Mouse (Mus musculus): Measurements from ENCODE around the gene Eya4. TPM values are rescaled to one million over a fixed set of nuclear protein-coding genes. Genes with fewer than 3 reads are reported as not detected.

Eya4 gene
- polyA plus RNA-seq, 1 experiment from 2014 or later = 3.6 TPM

DNA sequence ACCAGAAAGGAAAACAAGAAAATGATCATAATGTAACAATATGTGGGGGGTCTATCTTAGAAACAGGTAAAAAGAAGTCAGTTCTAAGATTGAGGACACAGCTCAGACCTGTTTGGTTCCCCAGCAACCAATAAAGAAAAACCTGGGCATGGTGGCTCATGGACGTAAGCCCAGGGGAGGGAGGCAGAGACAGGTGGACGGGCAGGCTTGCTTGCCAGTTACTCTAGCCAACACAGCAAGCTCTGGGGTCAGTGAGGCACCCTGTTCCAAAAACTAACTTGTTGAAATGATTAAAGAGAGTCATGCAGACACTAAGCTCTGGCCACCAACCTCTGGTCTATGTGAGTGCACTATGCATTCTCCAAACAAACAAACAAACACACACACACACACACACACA, 139.2 kb downstream of the Eya4 start:
- Histone ChIP-seq H3K27me3 (ENCODE audit: insufficient read depth, poor library complexity, severe bottlenecking) (no peaks in the 10 kb centered on the region), H3K27ac (no peak overlapping the region), H3K36me3 (no peaks in the 10 kb centered on the region), H3K4me1 (replicated peaks) (no peaks in the 10 kb centered on the region), H3K4me3 (no peak overlapping the region), H3K9me3 (no peaks in the 10 kb centered on the region)
- no peak for DNase-seq (ENCODE audit: low spot score)
- 92% methylated on average over 2 of the region's 2 CpGs for WGBS

DNA sequence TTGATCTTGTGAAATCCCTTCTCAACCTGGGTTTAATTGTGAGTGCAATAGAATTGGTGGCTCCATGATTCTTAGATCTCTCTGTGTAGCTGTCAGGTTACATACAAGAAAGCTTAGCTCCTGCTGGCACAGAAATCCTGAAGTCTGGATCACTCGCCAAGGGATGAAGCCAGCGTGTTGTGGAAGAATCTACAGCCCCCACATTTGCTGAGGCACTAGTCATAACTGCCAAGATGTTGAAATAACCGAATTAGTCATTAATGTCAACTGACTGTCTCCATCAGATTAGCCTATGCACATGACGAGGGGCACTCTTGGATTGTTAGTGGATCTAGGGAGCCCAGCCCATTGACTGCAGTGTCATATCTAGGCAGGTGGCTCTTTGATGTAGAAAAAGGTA, 146.7 kb downstream of the Eya4 start:
- no peak overlapping the region for H3K27ac ChIP-seq
- WGBS = 82% methylated on average over 4 of the region's 4 CpGs
- no peak for DNase-seq (ENCODE audit: low spot score)
- no peaks in the 10 kb centered on the region for H3K9me3 ChIP-seq
- H3K27me3 ChIP-seq (ENCODE audit: insufficient read depth, poor library complexity, severe bottlenecking) = no peaks in the 10 kb centered on the region
- no peak overlapping the region for H3K4me3 ChIP-seq
- H3K36me3 ChIP-seq = no peaks in the 10 kb centered on the region
- no peaks in the 10 kb centered on the region for H3K4me1 ChIP-seq (replicated peaks)

DNA sequence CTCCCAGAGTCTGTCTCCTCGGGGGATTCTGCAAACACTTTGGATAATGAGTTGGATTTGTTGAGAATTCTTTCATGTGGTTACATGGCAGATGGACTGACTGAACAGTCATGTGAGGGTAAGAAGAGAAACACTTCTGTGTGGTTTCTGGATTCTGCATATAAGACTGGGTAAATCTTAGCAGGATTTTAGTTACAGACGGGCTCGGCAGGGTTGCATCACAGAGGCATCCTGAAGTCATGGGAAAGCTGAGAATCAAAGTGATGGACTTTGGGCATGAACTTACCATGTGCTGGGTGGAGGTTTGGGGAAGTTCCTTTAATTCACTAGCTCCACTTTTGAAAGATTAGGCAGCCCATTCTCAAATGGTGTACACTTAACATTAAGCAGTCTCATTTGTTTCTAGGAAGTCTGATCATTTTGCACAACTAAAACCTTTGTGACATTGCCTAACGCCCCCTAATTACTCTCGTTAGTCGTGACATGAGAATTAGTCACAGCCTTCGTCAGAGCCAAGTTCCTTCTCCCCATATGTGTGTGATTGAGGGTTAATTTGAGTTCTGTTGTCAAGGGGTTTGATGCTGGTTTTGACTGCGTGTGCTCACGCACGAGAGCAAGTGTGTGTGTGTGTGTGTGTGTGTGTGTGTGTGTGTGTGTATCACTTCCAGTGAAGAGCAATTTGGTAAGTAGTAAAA, 147.3 kb downstream of the Eya4 start:
- WGBS = 77% methylated on average over 10 of the region's 10 CpGs
- H3K27ac ChIP-seq = no peak overlapping the region
- H3K4me1 ChIP-seq (replicated peaks) = no peaks in the 10 kb centered on the region
- H3K27me3 ChIP-seq (ENCODE audit: insufficient read depth, poor library complexity, severe bottlenecking) = no peaks in the 10 kb centered on the region
- no peak overlapping the region for H3K4me3 ChIP-seq
- H3K9me3 ChIP-seq = no peaks in the 10 kb centered on the region
- no peaks in the 10 kb centered on the region for H3K36me3 ChIP-seq
- DNase-seq (ENCODE audit: low spot score) = no peak

DNA sequence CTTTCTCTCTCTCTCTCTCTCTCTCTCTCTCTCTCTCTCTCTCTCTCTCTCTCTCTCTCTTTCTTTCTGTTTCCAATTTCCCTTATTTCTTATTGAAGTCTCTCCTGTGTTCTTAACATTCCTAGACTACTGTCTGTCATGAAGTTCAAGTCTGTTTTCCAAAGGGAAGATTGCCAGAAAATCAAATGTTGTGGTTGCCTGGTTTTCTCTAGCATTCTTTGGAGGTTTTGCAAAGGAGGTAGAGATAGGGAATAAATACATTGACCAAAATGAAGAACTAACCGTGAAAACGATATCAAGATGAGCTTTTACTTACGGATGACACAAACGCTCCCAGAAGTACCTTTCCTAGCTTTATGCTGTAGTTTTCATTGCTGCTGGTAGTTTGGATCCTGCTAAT, 148.0 kb downstream of the Eya4 start:
- no peak overlapping the region for H3K4me3 ChIP-seq
- H3K36me3 ChIP-seq = no peaks in the 10 kb centered on the region
- no peak overlapping the region for H3K27ac ChIP-seq
- no peaks in the 10 kb centered on the region for H3K9me3 ChIP-seq
- H3K27me3 ChIP-seq (ENCODE audit: insufficient read depth, poor library complexity, severe bottlenecking) = no peaks in the 10 kb centered on the region
- 95% methylated on average over 4 of the region's 4 CpGs for WGBS
- no peaks in the 10 kb centered on the region for H3K4me1 ChIP-seq (replicated peaks)
- DNase-seq (ENCODE audit: low spot score) = no peak

DNA sequence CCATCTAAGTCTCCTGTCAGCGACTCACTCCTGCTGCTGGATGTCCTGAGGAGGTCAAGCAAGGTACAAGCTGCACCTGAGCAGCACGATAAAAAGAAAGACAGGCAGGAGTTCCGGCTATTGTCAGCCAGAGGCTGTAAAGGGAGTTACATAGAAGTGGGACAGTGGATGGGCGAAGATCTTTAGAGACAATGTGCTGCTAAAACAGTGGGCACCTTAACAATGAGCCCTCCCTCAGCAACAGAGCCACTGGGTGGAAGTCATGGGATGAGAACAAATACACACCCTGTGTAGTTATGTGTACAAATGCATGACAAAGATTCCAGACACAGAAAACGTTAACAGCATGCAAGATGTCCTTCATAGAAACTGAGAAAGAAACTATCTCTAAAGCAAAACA, 152.3 kb downstream of the Eya4 start:
- Histone ChIP-seq H3K27ac (peak overlapping the region; percentile 12; the same call in 1 of the 2 replicates), H3K9me3 (no peaks in the 10 kb centered on the region), H3K27me3 (ENCODE audit: insufficient read depth, poor library complexity, severe bottlenecking) (no peaks in the 10 kb centered on the region), H3K4me1 (replicated peaks) (peaks cover 16% of the 10 kb centered on the region), H3K36me3 (no peaks in the 10 kb centered on the region), H3K4me3 (no peak overlapping the region)
- WGBS = 72% methylated on average over 5 of the region's 5 CpGs
- DNase-seq (ENCODE audit: low spot score) = no peak

DNA sequence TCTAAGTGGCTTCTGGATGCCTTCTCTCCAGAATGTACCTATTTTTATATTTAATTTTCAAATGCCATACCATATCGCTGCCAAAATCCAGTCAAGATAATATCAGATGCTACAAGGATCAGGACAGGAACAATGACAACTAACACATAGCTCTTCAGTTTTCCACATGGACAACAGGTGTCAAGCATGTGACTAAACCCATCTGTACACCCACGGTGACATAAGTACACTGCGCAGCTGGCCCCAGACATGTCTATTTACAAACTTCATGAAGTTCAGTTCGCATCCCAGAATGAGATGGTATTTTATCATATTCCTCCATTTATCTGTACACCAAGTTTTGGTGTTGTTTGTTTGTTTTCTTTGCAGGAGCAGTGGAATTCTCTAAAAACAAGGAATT, 154.2 kb downstream of the Eya4 start:
- Histone ChIP-seq H3K36me3 (no peaks in the 10 kb centered on the region), H3K27me3 (ENCODE audit: insufficient read depth, poor library complexity, severe bottlenecking) (no peaks in the 10 kb centered on the region), H3K4me1 (replicated peaks) (peaks cover 16% of the 10 kb centered on the region), H3K27ac (no peak overlapping the region), H3K4me3 (no peak overlapping the region), H3K9me3 (no peaks in the 10 kb centered on the region)
- no peak for DNase-seq (ENCODE audit: low spot score)
- 96% methylated on average over 4 of the region's 4 CpGs for WGBS

DNA sequence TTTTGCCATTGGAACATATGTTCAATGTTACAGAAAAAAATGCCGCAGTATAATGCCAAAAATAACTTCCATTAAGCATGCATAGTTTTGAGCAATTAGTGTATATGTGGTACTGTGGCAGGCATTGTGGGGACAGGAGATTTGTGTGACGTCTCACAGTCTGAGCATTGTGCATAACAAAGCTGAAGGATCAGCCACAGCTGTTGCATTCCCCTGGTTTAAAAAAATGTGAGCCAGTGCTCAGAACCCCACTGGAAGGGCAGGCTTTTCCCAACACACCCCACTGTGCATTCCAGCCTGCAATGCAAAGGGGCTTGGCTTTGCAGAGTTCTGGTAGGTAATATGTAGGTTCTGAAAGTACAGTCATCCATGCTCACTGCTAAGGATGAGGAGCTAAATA, 155.2 kb downstream of the Eya4 start:
- H3K9me3 ChIP-seq = no peaks in the 10 kb centered on the region
- peak; percentile 35 for DNase-seq (ENCODE audit: low spot score)
- H3K36me3 ChIP-seq = no peaks in the 10 kb centered on the region
- peaks cover 16% of the 10 kb centered on the region for H3K4me1 ChIP-seq (replicated peaks)
- 44% methylated on average over 2 of the region's 2 CpGs for WGBS
- 0 out of 2 replicates have a peak overlapping the region, but pooled peaks have one; percentile 58 for H3K27ac ChIP-seq
- H3K27me3 ChIP-seq (ENCODE audit: insufficient read depth, poor library complexity, severe bottlenecking) = no peaks in the 10 kb centered on the region
- no peak overlapping the region for H3K4me3 ChIP-seq

DNA sequence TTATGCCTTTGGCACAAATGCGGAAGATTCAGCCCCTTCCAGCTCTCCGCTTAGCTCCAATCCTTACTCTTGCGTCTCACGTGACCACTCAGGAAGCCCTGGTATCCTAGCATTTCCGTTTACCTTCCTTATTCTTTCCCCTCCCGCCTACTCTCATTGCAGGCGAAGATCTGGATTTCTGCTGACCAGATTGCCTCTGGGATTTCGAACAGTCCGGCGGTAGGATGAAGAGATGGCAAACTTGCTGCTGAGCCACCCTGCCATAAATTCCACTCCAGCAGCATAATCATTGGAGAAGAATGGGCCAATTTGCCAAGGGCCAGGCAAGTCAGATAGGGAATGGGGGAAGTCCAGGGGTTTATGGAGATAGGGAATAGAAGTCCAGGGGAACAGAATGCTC, 160.8 kb downstream of the Eya4 start:
- Histone ChIP-seq H3K4me1 (replicated peaks) (peaks cover 6% of the 10 kb centered on the region), H3K4me3 (no peak overlapping the region), H3K36me3 (no peaks in the 10 kb centered on the region), H3K9me3 (no peaks in the 10 kb centered on the region), H3K27ac (no peak overlapping the region), H3K27me3 (ENCODE audit: insufficient read depth, poor library complexity, severe bottlenecking) (no peaks in the 10 kb centered on the region)
- no peak for DNase-seq (ENCODE audit: low spot score)
- WGBS = 90% methylated on average over 10 of the region's 10 CpGs

DNA sequence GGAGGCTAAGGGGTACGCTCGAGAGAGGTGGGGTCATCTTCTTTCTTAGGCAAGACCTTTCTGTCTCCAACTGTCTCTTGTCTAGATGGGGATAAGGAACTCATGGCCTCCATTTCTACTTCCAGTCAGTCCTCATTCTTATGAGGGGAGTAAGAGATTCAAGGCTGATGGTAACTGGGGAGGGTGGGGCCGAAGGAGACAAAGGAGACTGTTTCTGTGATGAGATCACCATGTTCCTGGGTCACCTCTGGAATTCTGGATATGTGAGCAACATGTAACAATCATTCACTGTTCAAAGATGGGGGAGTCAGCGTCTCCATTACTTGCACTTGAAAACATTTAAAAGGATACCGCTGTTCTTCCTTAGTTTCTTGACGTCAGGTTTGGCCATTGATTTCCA, 165.2 kb downstream of the Eya4 start:
- no peak overlapping the region for H3K4me3 ChIP-seq
- H3K36me3 ChIP-seq = no peaks in the 10 kb centered on the region
- no peak for DNase-seq (ENCODE audit: low spot score)
- no peaks in the 10 kb centered on the region for H3K9me3 ChIP-seq
- H3K27me3 ChIP-seq (ENCODE audit: insufficient read depth, poor library complexity, severe bottlenecking) = no peaks in the 10 kb centered on the region
- H3K27ac ChIP-seq = no peak overlapping the region
- 88% methylated on average over 6 of the region's 6 CpGs for WGBS
- H3K4me1 ChIP-seq (replicated peaks) = peaks cover 7% of the 10 kb centered on the region

DNA sequence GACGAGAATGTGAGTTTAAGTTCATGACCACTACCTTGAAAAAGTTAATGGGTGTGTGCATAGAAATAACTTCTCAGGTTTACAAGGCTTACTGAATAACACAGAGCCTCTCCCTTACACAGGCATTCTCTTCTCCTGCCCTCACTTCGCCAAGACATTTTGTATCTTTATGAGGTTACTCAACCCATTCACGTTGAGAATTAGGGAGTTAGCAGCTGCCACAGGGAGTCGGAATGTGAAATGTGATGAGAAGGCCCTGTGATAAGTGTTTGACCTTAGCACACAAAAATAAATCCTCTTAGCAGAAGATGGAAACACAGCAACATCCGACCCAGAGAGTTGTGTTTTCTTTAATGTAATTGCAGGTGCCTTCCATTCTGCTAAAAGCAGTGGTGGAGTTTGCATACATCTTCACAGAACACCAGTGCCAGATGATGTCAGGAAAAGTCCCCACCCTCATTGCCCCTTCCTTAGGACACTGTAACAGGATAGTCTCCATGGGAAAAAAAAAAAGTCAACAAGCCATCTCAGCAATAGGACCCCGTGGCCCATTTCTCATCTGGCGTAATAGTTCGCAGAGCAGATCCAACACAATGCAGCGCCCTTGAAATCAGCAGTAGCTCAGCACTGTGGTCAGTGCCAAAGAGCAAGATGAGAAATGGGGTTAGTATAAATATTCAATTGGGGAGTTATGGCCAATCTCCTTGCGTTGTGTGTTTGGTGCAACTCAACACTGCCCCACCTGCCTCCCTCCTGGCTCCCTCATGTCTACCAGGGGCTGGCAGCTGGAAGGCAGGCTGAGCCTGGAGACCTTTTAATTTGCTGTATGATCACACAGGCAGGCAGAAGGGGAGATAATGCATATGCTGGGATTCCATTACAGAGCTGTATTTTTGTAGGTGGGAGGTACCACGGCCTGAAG, 168.8 kb downstream of the Eya4 start:
- Histone ChIP-seq H3K4me1 (replicated peaks) (peaks cover 29% of the 10 kb centered on the region), H3K27ac (no peak overlapping the region), H3K4me3 (no peak overlapping the region), H3K9me3 (no peaks in the 10 kb centered on the region), H3K36me3 (no peaks in the 10 kb centered on the region), H3K27me3 (ENCODE audit: insufficient read depth, poor library complexity, severe bottlenecking) (no peaks in the 10 kb centered on the region)
- 83% methylated on average over 11 of the region's 11 CpGs for WGBS
- no peak for DNase-seq (ENCODE audit: low spot score)

DNA sequence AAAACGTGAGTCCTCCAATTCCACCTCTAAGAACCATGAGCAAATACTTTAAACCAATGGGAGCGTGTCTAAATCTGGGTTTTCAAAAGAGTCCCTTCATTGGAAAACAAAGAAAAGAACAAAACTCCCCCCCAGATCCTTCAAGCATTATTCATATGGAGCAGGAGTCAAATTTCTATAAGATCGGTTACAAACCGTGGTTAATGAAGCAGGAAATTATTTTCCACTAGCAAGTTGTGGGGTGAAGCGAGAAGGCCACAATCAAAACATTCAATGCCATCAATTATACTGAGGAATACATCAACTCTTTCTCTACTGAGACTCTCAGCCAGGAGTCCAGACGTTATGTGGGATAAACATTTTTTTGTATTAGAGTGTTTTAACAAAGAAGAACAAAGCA, 171.3 kb downstream of the Eya4 start:
- DNase-seq (ENCODE audit: low spot score) = no peak
- Histone ChIP-seq H3K27ac (peak overlapping the region; percentile 78; the same call in 1 of the 2 replicates), H3K36me3 (no peaks in the 10 kb centered on the region), H3K27me3 (ENCODE audit: insufficient read depth, poor library complexity, severe bottlenecking) (no peaks in the 10 kb centered on the region), H3K4me1 (replicated peaks) (peaks cover 29% of the 10 kb centered on the region), H3K9me3 (no peaks in the 10 kb centered on the region), H3K4me3 (no peak overlapping the region)
- 24% methylated on average over 6 of the region's 6 CpGs for WGBS

DNA sequence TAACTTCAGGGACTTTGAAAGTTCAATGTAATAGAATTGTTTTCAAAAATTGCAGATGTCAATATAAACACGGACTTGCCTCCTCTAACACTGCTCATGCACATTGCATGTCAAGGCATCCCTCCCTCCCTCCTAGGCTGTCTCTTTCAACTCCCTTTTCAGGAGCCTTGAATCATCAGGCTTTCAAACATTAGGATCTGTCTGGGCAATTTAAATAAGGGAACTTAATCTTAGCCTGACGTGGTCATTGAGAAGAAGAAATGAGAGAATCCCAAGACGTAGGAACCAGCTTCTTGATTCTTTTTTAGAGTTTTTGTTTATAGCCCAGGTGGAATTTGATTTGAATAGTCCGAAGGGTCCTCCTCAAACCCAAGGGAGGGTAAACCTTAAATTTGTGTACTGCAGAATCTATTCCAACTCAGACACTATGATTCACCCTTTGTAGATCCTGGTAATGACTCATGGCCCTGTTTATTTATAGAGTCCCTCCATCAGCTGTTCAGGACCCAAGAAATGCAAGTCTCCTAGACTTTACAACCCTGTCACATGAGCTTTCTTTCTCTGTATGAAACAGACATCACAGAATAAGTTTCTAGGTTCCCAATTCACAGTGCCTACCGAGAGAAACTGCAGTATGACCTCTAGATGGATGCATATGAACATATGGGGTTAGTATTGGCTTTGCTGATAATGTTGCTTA, 173.1 kb downstream of the Eya4 start:
- Histone ChIP-seq H3K4me3 (no peak overlapping the region), H3K27me3 (ENCODE audit: insufficient read depth, poor library complexity, severe bottlenecking) (no peaks in the 10 kb centered on the region), H3K9me3 (no peaks in the 10 kb centered on the region), H3K27ac (no peak overlapping the region), H3K36me3 (no peaks in the 10 kb centered on the region), H3K4me1 (replicated peaks) (peaks cover 29% of the 10 kb centered on the region)
- DNase-seq (ENCODE audit: low spot score) = no peak
- 83% methylated on average over 5 of the region's 5 CpGs for WGBS
